Mouse (Mus musculus): ENCODE measurements around the gene Cers2. TPM values are rescaled to one million over a fixed set of nuclear protein-coding genes. Genes with fewer than 3 reads are reported as not detected.

Gene Cers2
- polyA plus RNA-seq (2014; fragmentation: Illumina TruSeq; extraction: RNeasy Lipid Tissue Mini Kit (QIAGEN cat#74804)) = 104 TPM

GRCm38 (mm10) chr3:95314486-95315093 is at the start of gene Cers2:
Gene Cers2, plus strand, starts transcription at chr3:95314791.

GRCm38 (mm10) chr3:95281216-95282126 is 33.1 kb upstream of the Cers2 start, which contains the start of the genes Mindy1 and Prune1:
Gene Mindy1, plus strand, starts transcription at chr3:95281345.
Gene Prune1, minus strand, starts transcription at chr3:95282076.

GRCm38 (mm10) chr3:95307100-95307499 is 7.5 kb upstream of the Cers2 start, which contains the start of gene Anxa9:
Gene Anxa9, minus strand, starts transcription at chr3:95307176.

GRCm38 (mm10) chr3:95356701-95357449 is 42.3 kb downstream of the Cers2 start, which contains the start of gene Setdb1:
Gene Setdb1, minus strand, starts transcription at chr3:95357202.

Other genes with a start within 250 kb of the Cers2 start
- gene Pip5k1a, start 207.9 kb upstream of the Cers2 start, polyA plus RNA-seq (2014; fragmentation: Illumina TruSeq; extraction: RNeasy Lipid Tissue Mini Kit (QIAGEN cat#74804)) = 25.1 TPM
- 16.5 TPM for gene Vps72, start 203.8 kb upstream of the Cers2 start, polyA plus RNA-seq (2014; fragmentation: Illumina TruSeq; extraction: RNeasy Lipid Tissue Mini Kit (QIAGEN cat#74804))
- gene Tmod4, start 190.3 kb upstream of the Cers2 start, polyA plus RNA-seq (2014; fragmentation: Illumina TruSeq; extraction: RNeasy Lipid Tissue Mini Kit (QIAGEN cat#74804)) = not detected
- 21.2 TPM for gene Scnm1, start 180.8 kb upstream of the Cers2 start, polyA plus RNA-seq (2014; fragmentation: Illumina TruSeq; extraction: RNeasy Lipid Tissue Mini Kit (QIAGEN cat#74804))
- 1.9 TPM for gene Lysmd1, start 180.7 kb upstream of the Cers2 start, polyA plus RNA-seq (2014; fragmentation: Illumina TruSeq; extraction: RNeasy Lipid Tissue Mini Kit (QIAGEN cat#74804))
- gene Tnfaip8l2, start 172.4 kb upstream of the Cers2 start, polyA plus RNA-seq (2014; fragmentation: Illumina TruSeq; extraction: RNeasy Lipid Tissue Mini Kit (QIAGEN cat#74804)) = not detected
- gene Sema6c, start 154.3 kb upstream of the Cers2 start, polyA plus RNA-seq (2014; fragmentation: Illumina TruSeq; extraction: RNeasy Lipid Tissue Mini Kit (QIAGEN cat#74804)) = 0.34 TPM
- gene Gabpb2, start 96.9 kb upstream of the Cers2 start, polyA plus RNA-seq (2014; fragmentation: Illumina TruSeq; extraction: RNeasy Lipid Tissue Mini Kit (QIAGEN cat#74804)) = 35.3 TPM
- gene Cdc42se1, start 86.1 kb upstream of the Cers2 start, polyA plus RNA-seq (2014; fragmentation: Illumina TruSeq; extraction: RNeasy Lipid Tissue Mini Kit (QIAGEN cat#74804)) = 17.5 TPM
- 19.0 TPM for gene Mllt11, start 82.6 kb upstream of the Cers2 start, polyA plus RNA-seq (2014; fragmentation: Illumina TruSeq; extraction: RNeasy Lipid Tissue Mini Kit (QIAGEN cat#74804))
- 0.26 TPM for gene Gm128, start 73.2 kb upstream of the Cers2 start, polyA plus RNA-seq (2014; fragmentation: Illumina TruSeq; extraction: RNeasy Lipid Tissue Mini Kit (QIAGEN cat#74804))
- 0.83 TPM for gene Bnipl, start 63.6 kb upstream of the Cers2 start, polyA plus RNA-seq (2014; fragmentation: Illumina TruSeq; extraction: RNeasy Lipid Tissue Mini Kit (QIAGEN cat#74804))
- gene Mindy1, start 33.4 kb upstream of the Cers2 start, polyA plus RNA-seq (2014; fragmentation: Illumina TruSeq; extraction: RNeasy Lipid Tissue Mini Kit (QIAGEN cat#74804)) = 125 TPM
- gene Prune1, start 32.7 kb upstream of the Cers2 start, polyA plus RNA-seq (2014; fragmentation: Illumina TruSeq; extraction: RNeasy Lipid Tissue Mini Kit (QIAGEN cat#74804)) = 13.7 TPM
- gene Anxa9, start 7.6 kb upstream of the Cers2 start, polyA plus RNA-seq (2014; fragmentation: Illumina TruSeq; extraction: RNeasy Lipid Tissue Mini Kit (QIAGEN cat#74804)) = 0.66 TPM
- gene Setdb1, start 42.4 kb downstream of the Cers2 start, polyA plus RNA-seq (2014; fragmentation: Illumina TruSeq; extraction: RNeasy Lipid Tissue Mini Kit (QIAGEN cat#74804)) = 28.5 TPM
- not detected for gene 4930558C23Rik, start 88.0 kb downstream of the Cers2 start, polyA plus RNA-seq (2014; fragmentation: Illumina TruSeq; extraction: RNeasy Lipid Tissue Mini Kit (QIAGEN cat#74804))
- gene Arnt, start 119.6 kb downstream of the Cers2 start, polyA plus RNA-seq (2014; fragmentation: Illumina TruSeq; extraction: RNeasy Lipid Tissue Mini Kit (QIAGEN cat#74804)) = 79.1 TPM
- gene Ctsk, start 184.5 kb downstream of the Cers2 start, polyA plus RNA-seq (2014; fragmentation: Illumina TruSeq; extraction: RNeasy Lipid Tissue Mini Kit (QIAGEN cat#74804)) = 8.8 TPM
- 290 TPM for gene Ctss, start 212.0 kb downstream of the Cers2 start, polyA plus RNA-seq (2014; fragmentation: Illumina TruSeq; extraction: RNeasy Lipid Tissue Mini Kit (QIAGEN cat#74804))
- not detected for gene Hormad1, start 244.9 kb downstream of the Cers2 start, polyA plus RNA-seq (2014; fragmentation: Illumina TruSeq; extraction: RNeasy Lipid Tissue Mini Kit (QIAGEN cat#74804))